Mouse (Mus musculus) layer of hippocampus, postnatal 25 days (tissue): ENCODE measurements at regions not wholly inside any gene's neighbourhood (a gene's known extent, or its start where the extent isn't known, plus 50 kb on each side); places are given as distances from the start of the nearest gene placed in this dataset.

Experiments
- DNase-seq, 2 experiments: peaks; one replicate each; pipeline ENCODE4 v3.0.0; 2022; ENCODE audit warnings: mixed read lengths in 2 of 2, low spot score in 1 of 2; ENCODE audit errors: extremely low spot score in 1 of 2

DNA sequence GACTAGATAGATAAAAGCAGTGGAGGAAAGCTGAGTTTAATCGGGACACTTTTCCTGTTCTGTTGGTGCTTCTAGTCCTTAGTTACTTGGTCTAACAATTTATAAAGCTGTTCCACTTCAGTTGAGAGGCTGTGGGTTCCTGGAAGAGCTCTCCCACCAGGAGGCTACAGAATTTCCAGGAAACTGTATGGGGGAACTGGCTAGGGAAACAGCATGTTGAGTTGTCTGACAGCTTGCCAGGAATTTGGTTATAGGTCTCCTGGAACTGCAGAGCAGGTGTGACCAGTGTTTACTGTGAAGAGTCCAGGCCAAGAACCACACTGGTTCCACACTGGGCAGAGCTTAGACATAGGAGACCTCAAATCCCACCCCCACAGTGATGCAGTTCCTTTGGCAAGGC is 65.0 kb upstream of the Pik3cg start:
- DNase-seq: no peak

DNA sequence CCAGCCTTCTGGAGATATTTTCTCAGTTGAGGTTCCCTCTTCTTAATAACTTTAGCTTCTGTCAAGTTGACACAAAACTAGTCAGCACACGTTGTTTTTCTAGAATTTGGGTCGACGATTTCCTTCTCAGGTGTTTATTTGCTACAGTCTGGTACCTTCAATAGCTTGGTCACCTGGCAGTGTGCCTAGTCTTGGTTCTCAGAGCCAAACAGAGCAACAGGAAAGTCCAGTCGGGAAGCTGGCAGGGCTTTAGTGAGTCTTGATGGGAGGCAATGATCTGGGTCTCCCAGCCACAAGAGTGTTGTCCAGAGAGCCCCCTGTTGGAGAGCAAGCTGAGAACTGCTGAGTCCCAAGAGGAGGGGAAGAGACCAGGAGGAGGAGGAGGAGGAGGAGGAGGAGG is 71.4 kb upstream of the Pik3cg start:
- no peak for DNase-seq

DNA sequence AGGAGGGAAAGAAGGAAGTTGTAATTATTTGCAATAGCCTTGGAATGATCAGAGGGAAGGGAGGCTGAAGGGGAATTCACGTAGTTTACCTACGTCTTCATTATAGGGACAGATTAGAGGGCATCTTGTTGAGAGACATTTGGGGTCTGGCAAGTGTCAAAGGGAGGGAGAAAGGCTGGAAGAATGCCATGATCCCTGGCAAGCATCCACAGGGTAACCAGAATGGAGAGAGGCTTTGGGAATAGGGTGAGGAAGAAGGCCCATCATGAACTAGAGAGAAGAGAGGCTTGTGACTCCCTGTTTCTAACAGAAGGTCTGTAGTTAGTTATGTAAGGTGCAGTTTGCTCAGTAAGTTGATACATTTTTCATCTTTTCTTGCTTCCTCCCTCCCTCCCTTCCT is 71.8 kb upstream of the Pik3cg start:
- no peak for DNase-seq

DNA sequence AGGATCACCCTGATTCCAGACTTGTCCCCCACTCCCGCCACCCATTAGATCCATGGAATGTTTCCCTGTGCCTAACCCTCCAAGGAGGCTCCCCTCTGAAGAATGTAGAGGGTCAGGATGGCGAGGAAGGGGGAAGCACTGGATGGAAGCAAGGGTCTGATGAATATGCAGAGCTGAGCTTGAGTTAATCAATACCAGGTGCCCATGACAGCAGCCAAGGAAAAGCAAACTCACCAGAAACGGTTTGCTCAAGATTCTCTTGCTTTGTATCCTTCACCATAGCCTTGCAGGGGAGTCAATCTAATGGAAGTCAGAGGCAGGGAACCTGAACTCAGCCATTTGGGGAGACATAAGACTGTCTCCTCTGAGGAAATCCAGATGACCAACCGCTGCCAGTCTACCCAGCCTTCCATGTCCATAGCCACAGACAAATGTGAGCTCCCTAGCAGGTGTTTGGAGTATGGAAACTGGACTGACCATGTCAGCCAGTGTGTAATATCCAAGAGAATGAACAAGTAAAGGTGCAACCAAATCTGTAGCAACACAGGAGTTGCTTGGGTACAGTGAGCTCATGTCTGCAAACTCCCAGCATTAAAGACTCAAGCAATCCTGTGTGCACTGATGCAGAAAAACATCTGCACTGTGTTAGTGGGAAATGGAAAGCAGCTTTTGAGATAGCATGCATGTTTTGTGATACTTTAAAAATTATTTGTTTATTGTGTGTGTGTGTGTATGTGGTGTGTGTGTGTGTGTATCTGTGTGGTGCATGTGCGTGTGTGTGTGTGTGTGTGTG is 74.1 kb upstream of the Pik3cg start:
- DNase-seq: no peak

DNA sequence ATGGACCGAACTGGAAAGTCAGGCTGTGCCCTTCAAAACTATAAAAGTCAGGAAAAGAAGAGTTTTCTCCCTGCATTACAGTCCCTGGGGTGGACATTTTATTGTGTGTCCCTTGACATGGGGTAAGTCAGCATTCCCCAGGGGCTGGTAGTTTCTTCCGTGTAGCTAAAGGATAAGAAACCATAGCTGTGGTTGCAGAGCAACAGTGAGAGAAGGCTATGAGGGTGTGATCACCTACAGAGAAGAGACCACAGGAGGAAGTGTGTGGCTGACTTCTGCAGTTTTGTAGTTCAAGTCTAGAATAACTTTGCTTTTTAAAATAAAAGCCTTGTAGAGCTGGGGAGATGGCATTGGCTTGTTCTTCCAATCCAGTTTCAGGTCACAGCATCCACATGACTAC is 76.6 kb upstream of the Pik3cg start:
- no peak for DNase-seq

DNA sequence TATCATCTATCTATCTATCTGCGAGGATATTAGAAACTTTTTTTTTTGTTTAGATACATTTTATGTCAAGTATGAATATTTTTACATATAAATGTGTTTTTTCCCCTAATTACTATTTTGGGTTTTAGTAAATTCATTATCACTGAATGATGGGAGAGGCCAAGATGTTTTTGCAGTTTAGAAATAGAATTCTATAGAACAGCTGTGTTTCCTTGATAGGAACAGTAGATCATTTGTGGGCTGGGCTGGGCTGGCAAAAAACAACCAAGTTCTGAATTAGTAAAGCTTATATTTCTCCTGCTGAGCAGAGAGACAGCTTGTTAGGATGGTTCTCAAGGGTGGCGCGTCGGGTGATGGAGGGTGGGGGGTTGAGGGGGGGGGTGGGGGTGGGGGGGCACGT is 78.2 kb upstream of the Pik3cg start:
- DNase-seq: no peak

DNA sequence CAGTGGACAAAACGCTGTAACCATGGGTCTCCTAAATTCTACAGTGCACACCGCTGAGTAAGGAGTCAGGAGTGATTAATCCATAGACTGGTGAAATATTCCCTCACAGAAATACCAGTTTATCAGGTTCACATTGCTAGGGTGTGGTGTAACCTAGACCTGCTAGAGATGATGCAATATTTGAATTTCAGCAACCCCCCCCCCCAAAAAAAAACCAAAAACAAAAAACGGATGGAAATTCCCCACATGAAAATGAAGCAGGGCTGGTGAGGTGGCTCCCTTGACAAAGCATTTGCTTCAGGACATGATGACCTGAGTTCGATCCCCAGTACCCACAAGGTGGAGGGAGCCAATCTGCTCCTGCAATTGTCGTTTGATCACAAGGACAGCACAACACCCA is 82.7 kb upstream of the Pik3cg start:
- no peak for DNase-seq

DNA sequence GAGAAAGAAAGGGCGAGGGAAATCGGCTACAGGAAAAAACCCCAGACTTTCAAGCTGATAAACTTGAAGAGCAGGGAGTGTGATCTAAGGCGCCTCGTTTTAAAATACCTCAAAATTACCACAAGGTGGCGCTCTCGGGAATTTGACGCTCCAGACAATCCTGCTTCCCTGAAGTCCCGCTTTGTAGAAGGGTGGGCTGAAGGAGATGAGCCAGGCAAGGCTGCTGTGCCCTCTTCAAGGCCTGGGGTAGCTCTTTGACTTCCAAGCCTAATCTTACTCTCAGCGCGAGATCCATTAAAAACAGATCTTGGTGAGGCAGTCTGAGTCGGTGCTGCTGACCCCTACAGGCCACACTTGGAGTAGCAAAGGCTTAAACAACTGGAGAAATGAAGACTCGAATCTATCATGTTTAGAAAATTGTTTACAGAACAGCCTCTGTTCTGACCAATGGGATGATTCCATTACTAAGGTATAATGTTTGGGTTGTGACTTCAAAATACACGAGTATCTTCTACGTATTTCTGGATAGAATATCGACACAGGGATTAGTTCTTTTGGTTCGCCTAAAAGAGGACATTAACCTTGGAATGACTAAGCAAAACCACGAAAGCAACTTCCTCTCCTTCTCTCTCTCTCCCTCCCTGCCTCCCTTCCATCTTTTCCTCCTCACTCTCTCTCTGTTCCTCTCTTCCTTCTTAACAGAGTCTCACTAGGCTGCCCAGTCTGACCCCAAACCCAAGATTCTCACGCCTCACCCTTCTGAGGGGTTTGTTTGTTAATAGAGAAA is 83.7 kb upstream of the Pik3cg start:
- DNase-seq: peak; percentile 56 to 64

DNA sequence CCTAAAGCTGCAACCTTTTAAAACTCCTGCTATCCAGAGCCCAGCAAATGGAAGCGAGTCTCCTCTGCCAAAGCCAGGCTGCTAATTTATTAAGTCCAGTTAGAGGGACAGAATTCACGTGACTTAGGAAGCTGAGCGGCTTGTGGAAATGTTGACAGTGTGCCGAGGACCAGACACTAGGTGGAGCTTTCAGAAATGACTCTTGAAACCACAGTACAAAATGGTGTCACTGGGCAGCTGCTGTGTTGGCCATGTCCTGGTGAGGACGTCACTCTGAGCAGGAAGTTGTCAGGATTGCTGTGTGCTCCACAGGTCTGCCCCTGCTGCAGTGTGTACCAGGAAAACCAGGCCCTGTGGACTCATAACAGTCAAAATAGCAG is 84.3 kb upstream of the Pik3cg start:
- DNase-seq: no peak

DNA sequence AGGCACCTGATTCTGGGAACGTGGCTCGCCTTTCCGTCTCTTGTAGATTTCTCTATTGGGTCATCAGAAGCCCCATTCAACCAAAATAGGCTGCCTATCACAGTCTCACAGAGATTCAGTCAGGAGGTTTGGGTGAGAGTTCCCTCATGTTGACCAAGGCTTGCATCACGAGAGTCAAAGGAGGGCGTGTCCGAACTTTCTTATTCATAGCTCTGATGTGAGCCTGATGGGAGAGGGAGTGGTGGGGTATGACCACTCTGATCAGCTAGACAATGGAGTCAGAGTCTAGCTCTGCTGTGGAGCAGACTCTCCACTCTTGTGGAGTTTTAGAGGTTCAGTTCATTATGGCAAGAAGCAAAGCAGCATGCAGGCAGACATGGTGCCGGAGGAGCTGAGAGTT is 81.1 kb upstream of the Ccdc71l start:
- DNase-seq: no peak

DNA sequence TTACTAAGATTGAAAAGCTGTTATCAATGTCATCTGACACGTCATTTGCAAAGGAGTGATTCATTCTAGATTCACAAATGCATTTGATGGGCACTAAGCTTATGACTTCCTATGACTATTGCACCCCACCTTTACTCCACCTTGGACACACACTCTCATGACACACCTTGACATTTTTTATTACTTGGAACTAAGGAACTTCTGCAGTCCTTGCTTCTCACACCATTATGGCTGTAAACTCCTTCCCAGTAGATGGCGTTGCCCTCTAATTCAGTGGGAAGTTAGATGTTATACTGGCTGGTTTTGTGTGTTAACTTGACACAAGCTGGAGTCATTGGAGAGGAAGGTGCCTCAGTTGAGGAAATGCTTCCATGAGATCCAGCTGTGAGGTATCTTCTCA is 78.8 kb upstream of the Ccdc71l start:
- DNase-seq: no peak

DNA sequence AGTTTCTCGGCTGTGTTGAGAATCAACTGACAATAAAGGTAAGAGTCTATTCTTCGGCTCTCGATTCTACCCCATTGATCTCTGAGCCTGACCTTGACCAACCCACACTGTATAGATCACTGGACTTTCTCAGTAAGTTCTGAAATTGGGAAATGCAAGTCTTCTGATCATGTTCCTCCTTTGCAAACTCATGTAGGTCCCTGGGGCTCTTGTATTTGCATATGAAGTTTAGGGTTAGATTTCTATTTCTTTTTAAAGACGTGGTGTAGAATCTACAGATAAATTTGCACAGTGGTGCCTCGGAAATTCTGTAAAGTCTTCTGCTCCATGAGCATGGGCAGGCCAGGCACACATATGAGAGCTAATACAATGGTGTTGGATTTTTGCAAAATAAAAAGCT is 72.8 kb upstream of the Ccdc71l start:
- no peak for DNase-seq

DNA sequence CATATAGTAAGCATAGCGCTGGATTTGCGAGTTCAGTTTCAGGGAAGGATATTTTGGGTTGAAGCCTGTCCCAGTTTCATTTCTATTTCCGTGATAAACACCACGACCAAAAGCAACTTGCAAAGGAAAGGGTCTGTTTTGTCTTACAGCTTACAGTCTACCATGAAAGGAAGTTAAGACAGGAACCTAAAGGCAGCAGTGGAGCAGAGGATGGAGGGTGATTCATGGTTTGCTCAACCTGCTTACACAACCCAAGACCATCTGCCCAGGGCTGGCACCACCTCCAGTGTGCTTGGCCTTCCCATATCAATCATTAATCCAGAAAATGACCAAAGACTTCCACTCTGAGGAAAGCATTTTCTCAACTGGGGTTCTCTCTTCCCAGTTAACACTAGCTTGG is 72.2 kb upstream of the Ccdc71l start:
- no peak for DNase-seq

DNA sequence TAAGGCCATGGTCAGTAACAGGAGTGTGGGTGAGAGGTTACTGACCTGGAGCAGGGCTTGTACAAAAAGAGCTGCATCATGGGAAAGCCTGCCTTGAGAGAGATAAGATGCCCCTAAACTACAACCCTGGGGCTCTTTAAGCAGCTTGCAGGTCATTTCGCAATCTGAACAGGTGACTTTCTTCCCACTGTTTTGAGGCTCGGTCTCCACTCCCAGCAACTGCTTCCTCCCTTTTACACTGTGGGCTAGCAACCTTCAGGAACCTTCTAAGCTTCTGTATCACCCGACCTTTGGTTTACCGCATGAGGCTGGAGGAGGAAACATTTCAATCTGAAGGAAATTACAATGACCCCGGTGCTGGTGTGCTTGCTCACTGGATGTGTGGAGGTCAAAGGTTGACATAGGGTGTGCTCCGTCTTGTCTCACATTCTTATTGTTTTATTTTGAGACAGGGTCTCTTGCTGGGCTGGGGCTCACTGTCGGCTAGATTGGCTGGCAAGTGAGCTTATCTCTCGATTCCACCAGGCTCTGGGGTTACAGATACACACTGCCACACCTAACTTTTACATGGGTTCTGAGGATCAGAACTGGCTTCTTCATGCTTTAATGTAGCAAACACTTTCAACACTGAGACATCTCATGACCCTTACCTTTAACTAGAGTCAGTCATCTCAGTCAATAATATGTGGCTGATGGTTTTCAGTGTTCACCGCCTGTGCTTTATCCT is 71.1 kb upstream of the Ccdc71l start:
- DNase-seq: no peak

DNA sequence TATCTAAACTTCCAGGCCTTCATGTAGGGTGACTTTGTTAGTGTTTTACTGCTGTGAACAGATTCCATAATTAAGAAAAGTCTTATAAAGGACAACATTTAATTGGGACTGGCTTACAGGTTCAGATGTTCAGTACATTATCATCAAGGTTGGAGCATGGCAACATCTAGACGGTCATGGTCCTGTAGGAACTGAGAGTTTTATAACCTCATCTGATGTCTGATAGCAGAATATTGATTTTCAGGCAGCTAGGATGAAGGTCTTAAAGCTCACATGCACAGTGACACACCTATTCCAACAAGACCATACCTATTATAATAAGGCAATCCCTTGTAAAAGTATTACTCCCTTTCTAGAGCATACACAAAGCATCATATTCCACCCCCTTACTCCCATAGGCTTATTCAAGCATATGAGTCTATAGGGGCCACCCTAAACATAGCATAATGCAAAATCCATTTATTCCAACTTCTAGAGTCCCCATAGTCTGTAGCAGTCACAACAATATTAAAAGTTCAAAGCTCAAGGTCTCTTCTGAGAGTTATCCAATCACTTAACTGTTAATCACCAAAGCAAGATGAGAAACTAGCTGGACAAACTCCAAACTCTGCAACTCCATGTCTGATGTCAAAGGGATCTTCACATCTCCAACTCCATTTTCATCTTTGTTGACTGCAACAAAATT is 63.3 kb upstream of the Ccdc71l start:
- no peak for DNase-seq
